Mouse (Mus musculus) bone marrow macrophage, adult 2 months (primary cell): ENCODE results near the gene Acaa1b.

Source experiments
- CTCF ChIP-seq: IDR thresholded peaks from 2 replicates; pipeline ENCODE4 v1.5.1; 2012; ENCODE audit warnings: low read depth, mild to moderate bottlenecking, low read length, moderate library complexity
- POLR2A ChIP-seq: IDR thresholded peaks from 2 replicates; pipeline ENCODE4 v1.6.1; 2012; ENCODE audit warnings: mild to moderate bottlenecking, low read depth, low read length, borderline replicate concordance

- TF ChIP-seq POLR2A (no peak), CTCF (no peak)
Observed at GRCm38 (mm10) chr9:119145137-119145536, 11.8 kb downstream of the Acaa1b start.
